Mouse (Mus musculus): ENCODE measurements around the gene Hoxa5. TPM values are rescaled to one million over a fixed set of nuclear protein-coding genes. Genes with fewer than 3 reads are reported as not detected.

The Hoxa5 gene
- polyA plus RNA-seq, 1 experiment = 0.46 TPM

DNA sequence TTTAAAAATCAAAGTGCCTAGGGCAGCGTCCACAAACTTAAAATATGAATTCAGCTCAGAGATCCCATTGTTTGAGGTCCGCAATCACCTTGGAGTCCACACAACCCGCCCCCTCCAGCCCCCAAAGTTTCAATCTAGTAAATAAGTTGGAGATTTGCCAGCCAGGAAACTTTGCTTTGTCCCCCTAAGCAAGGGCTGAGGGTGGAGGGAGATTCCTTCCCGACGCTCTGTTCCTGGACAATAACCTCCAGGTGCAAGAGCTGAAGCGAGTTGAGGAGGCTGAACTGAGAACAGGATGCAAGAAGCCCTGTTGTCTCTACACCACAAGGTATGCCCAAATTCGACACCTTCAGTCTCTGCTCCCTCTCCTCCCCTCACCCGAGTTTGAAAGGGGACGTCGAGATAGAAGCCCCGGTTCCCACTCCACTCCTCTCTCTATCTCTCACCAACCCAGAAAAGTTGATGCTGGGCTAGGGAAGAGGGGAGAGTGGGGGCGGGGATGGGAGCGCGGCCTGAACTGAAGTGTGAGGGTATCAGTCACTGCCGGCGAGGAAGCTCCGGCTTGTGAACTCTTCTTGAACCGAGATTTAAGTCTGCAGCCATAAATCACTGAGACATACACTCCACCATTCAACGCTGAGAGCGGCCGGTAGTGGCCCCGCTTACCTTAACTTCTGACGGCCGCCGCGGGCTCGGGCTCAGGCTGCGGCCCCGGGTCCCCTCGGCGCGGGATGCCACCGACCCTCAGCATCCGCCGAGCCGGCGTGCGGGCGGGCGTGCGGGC is 29.2 kb downstream of the Hoxa5 start:
- H3K36me3 ChIP-seq (replicated peaks; ENCODE audit: low read length) = no peaks in the 10 kb centered on the region
- peaks cover 29% of the 10 kb centered on the region for H3K9me3 ChIP-seq
- H3K4me1 ChIP-seq = peaks cover 5% of the 10 kb centered on the region; the same call in 1 of the 2 replicates
- H3K4me3 ChIP-seq (replicated peaks) = no peak overlapping the region
- H3K27me3 ChIP-seq (replicated peaks) = peaks cover 55% of the 10 kb centered on the region
- TF ChIP-seq FLI1 (IDR thresholded peaks at IDR 0.05; ENCODE audit: low read length) (no peak), GATA1 (IDR thresholded peaks at IDR 0.05; ENCODE audit: borderline replicate concordance, low read length) (no peak)

DNA sequence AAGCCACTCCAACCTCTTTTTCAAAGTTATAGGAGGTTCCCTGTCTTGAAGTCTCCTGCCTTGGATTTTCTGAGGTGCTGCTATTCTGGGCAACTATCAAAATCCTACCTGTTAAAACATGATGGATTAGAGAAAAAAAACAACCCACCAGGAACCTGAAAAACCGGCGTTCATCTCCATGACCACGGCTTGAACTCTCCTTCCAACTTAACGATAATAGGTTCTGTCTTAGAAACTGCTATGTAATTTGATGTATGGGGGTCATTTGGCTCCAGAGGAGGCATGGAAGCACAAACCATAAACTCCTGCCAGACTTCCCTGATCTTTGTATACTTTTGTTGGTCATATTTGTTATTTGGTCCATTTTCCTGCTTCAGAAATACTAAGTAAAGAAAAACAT is 30.7 kb downstream of the Hoxa5 start:
- Histone ChIP-seq H3K27me3 (replicated peaks) (peaks cover 47% of the 10 kb centered on the region), H3K36me3 (replicated peaks; ENCODE audit: low read length) (no peaks in the 10 kb centered on the region), H3K9me3 (peaks cover 30% of the 10 kb centered on the region), H3K4me3 (replicated peaks) (no peak overlapping the region), H3K4me1 (peaks cover 5% of the 10 kb centered on the region; the same call in 1 of the 2 replicates)
- TF ChIP-seq FLI1 (IDR thresholded peaks at IDR 0.05; ENCODE audit: low read length) (no peak), GATA1 (IDR thresholded peaks at IDR 0.05; ENCODE audit: borderline replicate concordance, low read length) (no peak)

DNA sequence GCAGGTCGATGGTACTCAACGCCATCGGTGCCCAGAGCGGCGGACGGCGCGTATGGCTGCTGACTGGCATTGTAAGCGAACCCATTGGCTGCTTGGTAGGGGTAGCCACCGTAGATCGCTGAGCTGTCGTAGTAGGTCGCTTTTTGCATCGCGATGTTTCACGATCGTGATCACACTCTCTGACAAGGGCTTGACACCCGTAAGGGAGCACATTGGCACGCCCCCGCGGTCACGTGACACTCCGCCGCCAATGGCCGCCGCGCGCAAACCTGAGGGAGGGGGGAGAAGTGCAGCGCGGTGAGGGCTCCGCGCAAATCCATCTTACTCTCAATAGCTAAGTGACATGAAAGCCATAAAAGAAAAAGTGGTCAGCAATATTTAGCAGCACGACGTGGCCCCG is 31.9 kb downstream of the Hoxa5 start:
- Histone ChIP-seq H3K9me3 (peaks cover 34% of the 10 kb centered on the region), H3K4me1 (peaks cover 5% of the 10 kb centered on the region; the same call in 1 of the 2 replicates), H3K36me3 (replicated peaks; ENCODE audit: low read length) (no peaks in the 10 kb centered on the region), H3K27me3 (replicated peaks) (peaks cover 48% of the 10 kb centered on the region), H3K4me3 (replicated peaks) (peak overlapping the region; percentile 71)
- TF ChIP-seq FLI1 (IDR thresholded peaks at IDR 0.05; ENCODE audit: low read length) (no peak), GATA1 (IDR thresholded peaks at IDR 0.05; ENCODE audit: borderline replicate concordance, low read length) (no peak)

DNA sequence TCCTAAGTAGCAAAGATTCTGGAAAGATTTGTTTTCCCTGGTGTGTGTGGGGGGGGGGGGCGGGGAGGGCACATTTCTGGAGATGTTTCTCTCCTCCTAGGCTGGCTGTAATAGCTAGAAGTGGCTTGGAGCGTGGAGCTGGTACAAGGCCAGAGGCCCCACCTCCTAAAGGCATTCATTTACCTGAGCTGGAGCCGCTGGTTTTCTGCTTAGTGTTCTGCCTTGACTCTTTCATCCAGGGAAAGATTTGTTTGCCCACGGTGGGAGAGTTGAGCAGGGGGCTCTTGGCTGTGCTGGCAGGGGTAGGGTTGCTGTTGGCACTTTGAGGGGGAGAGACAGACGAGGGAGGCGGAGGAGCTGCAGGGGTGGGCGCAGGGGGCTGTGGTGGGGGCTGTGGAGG is 32.4 kb downstream of the Hoxa5 start:
- TF ChIP-seq FLI1 (IDR thresholded peaks at IDR 0.05; ENCODE audit: low read length) = no peak
- TF ChIP-seq GATA1 (IDR thresholded peaks at IDR 0.05; ENCODE audit: borderline replicate concordance, low read length) = no peak
- no peaks in the 10 kb centered on the region for H3K36me3 ChIP-seq (replicated peaks; ENCODE audit: low read length)
- peaks cover 30% of the 10 kb centered on the region for H3K9me3 ChIP-seq
- H3K4me1 ChIP-seq = peaks cover 5% of the 10 kb centered on the region; the same call in 1 of the 2 replicates
- no peak overlapping the region for H3K4me3 ChIP-seq (replicated peaks)
- peaks cover 48% of the 10 kb centered on the region for H3K27me3 ChIP-seq (replicated peaks)

DNA sequence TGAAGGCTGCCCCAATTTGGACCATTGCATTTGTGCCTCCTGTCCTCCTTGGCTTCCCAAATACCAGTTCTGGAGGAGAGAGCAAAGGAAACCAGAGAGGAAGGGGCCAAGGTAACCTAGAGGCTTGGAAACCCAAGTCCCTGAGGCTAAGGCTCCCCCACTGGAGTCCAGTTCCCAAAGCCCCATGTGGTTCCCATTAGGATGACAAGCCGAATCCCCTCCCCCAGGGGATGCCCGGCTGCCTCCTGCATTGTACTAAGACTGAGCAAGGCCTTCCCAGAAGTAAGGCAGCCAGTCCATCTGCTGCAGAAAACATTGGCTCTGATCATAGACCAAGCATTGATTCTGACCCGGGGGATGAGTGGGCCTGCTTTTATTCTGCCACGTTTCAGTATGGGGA is 33.1 kb downstream of the Hoxa5 start:
- TF ChIP-seq GATA1 (IDR thresholded peaks at IDR 0.05; ENCODE audit: borderline replicate concordance, low read length) (no peak), FLI1 (IDR thresholded peaks at IDR 0.05; ENCODE audit: low read length) (no peak)

DNA sequence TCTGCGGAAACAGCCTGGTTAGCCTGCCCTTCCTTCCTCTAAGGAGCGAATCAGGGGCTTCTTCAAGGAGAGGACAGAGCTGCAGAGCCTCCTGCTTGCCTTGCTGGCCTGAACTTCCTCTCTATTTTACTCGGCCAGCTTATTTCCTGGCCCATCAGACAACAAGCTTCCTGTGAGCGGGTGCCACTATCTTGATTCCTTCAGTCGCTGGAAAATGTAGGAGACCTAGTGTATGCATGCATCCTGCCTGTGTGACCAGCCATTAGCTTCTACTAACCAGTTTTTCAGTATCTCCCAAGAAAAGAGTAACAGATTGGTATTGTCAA is 33.5 kb downstream of the Hoxa5 start:
- no peak for TF ChIP-seq FLI1 (IDR thresholded peaks at IDR 0.05; ENCODE audit: low read length)
- TF ChIP-seq GATA1 (IDR thresholded peaks at IDR 0.05; ENCODE audit: borderline replicate concordance, low read length) = no peak
- Histone ChIP-seq H3K27me3 (replicated peaks) (peaks cover 51% of the 10 kb centered on the region), H3K4me3 (replicated peaks) (no peak overlapping the region), H3K4me1 (peaks cover 5% of the 10 kb centered on the region; the same call in 1 of the 2 replicates), H3K36me3 (replicated peaks; ENCODE audit: low read length) (no peaks in the 10 kb centered on the region), H3K9me3 (peaks cover 25% of the 10 kb centered on the region)

More for the DNA sequence above, 33.1 kb downstream of the Hoxa5 start:
- H3K9me3 ChIP-seq = peaks cover 26% of the 10 kb centered on the region
- peaks cover 50% of the 10 kb centered on the region for H3K27me3 ChIP-seq (replicated peaks)
- H3K4me3 ChIP-seq (replicated peaks) = no peak overlapping the region
- H3K36me3 ChIP-seq (replicated peaks; ENCODE audit: low read length) = no peaks in the 10 kb centered on the region
- H3K4me1 ChIP-seq = peaks cover 5% of the 10 kb centered on the region; the same call in 1 of the 2 replicates

DNA sequence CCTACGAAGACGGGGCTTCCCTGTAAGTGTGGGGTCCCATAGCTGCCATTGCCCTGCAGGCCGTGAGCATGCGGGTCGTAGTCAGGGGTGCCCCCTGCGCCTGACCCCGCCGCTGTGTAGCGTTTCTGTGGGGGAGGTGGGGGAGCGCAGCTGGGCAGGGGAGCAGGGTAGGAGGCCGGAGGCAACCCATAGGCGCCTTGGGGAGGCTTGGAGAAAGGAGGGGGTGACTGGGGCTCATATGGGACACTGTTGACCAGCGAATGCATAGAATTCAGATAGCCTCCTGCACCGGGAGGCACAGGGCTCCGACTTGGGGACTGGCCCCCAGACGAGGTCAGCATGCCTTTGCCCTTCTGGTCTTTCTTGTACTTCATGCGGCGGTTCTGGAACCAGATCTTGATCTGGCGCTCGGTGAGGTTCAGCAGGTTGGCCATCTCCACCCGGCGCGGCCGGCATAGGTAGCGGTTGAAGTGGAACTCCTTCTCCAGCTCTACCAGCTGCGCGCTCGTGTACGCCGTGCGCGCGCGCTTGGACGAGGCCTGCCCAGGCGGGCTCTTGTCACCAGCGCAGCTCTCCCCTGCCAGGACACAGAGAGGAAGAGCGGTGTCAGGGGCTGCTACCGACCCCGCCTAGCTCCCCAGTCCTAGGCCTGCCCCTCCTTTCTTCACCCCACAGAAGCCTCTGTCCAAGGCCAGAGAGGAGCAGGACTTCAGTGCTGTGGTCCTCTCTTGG is 34.1 kb downstream of the Hoxa5 start:
- Histone ChIP-seq H3K4me1 (peaks cover 5% of the 10 kb centered on the region; the same call in 1 of the 2 replicates), H3K4me3 (replicated peaks) (no peak overlapping the region), H3K9me3 (peaks cover 27% of the 10 kb centered on the region), H3K27me3 (replicated peaks) (peaks cover 55% of the 10 kb centered on the region), H3K36me3 (replicated peaks; ENCODE audit: low read length) (no peaks in the 10 kb centered on the region)
- TF ChIP-seq GATA1 (IDR thresholded peaks at IDR 0.05; ENCODE audit: borderline replicate concordance, low read length) (no peak), FLI1 (IDR thresholded peaks at IDR 0.05; ENCODE audit: low read length) (no peak)

DNA sequence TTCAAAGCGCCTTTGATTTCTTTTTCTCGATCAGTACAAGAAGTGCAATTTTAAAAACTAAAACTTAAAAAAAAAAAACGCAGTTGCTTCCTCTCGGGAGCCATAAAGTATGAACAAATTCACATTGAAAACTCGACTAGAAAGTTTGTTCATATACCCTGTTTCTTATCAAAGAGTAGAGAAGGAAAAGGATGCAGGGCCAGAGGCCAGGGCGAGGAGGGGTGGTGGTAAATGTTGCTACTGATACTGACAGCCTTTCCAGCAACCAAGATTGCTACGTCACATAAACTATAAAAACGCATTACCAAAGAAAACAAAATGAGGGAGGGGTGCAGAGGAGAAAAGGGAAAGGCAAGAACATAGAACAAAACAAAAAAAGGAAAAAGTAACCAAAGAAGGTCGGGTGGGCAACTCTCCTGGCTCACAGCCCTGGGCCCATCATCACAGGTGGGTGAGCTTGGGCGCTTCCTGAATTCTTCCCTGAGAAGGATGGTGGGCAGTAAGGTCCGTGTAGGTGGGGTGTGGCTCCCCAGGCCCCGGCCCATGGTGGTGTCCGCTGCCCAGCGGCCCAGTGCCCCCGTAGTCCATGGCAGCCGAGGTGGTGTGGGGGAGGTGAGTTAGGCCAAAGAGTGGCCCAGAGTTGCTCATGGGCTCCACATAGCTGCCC is 34.8 kb downstream of the Hoxa5 start:
- no peak for TF ChIP-seq GATA1 (IDR thresholded peaks at IDR 0.05; ENCODE audit: borderline replicate concordance, low read length)
- no peak for TF ChIP-seq FLI1 (IDR thresholded peaks at IDR 0.05; ENCODE audit: low read length)
- Histone ChIP-seq H3K36me3 (replicated peaks; ENCODE audit: low read length) (no peaks in the 10 kb centered on the region), H3K9me3 (peaks cover 22% of the 10 kb centered on the region), H3K4me3 (replicated peaks) (no peak overlapping the region), H3K4me1 (peaks cover 8% of the 10 kb centered on the region; the same call in 1 of the 2 replicates), H3K27me3 (replicated peaks) (peaks cover 57% of the 10 kb centered on the region)

DNA sequence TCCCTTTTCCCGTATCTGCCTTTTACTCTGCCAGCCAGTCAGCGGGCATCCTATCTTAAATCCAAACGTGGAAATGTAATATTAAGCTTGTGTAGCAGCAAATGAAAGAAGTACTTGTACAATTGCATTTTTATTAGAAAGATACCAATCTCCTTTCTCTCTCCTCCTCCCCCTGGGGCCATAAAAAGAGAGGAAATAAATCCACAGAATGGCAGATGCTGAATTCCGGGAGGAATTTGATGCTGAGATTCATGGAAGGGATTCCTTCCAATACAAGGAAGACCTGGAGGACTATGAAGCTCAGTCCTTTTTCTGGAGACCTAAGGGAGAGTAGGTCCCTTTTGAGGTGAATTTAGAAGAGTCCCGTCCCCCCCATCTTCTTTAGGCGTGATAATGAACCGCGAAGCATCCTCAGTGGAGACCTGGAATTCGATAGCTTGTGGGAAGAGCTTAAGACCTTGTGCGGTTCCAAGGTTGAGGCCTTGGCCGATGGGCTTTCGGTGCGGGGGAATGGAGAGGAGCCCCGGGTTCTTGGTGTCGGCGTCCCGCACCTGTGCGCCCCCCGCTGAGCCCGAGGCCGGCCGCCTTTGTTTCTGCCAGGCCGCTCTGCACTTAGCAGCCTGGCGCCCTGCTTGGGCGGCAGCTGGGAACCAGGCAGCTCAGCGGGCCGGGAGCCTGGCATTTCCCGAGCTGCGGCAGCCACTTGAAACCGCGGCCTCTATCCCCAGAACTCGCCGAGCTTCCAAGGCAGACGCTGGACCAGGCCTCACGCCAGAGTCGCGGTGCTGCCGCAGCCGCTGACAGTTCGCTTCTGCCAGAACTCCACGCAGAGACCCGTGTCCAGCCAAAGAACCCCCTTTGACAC is 36.0 kb downstream of the Hoxa5 start:
- Histone ChIP-seq H3K9me3 (peaks cover 32% of the 10 kb centered on the region), H3K36me3 (replicated peaks; ENCODE audit: low read length) (peaks cover 4% of the 10 kb centered on the region), H3K4me3 (replicated peaks) (no peak overlapping the region), H3K4me1 (peaks cover 14% of the 10 kb centered on the region), H3K27me3 (replicated peaks) (peaks cover 70% of the 10 kb centered on the region)
- TF ChIP-seq GATA1 (IDR thresholded peaks at IDR 0.05; ENCODE audit: borderline replicate concordance, low read length) = no peak
- TF ChIP-seq FLI1 (IDR thresholded peaks at IDR 0.05; ENCODE audit: low read length) = no peak

Data from megakaryocyte, embryonic 14.5 days (primary cell).